Mouse (Mus musculus) myocyte (in vitro differentiated cells): Measurements from ENCODE around the gene Cst11.

Experiments
- E2F4 ChIP-seq: IDR thresholded peaks from one replicate; pipeline ENCODE4 v1.6.1; 2011; ENCODE audit warnings: mild to moderate bottlenecking, control low read depth, moderate library complexity; ENCODE audit not compliant: insufficient read depth
- POLR2A ChIP-seq: IDR thresholded peaks from one replicate; pipeline ENCODE4 v1.6.1; 2011; ENCODE audit warnings: low read depth, mild to moderate bottlenecking, control low read depth, moderate library complexity; ENCODE audit not compliant: insufficient read length
- USF1 ChIP-seq: IDR thresholded peaks from one replicate; pipeline ENCODE4 v1.6.1; 2011; ENCODE audit warnings: low read depth, mild to moderate bottlenecking, control low read depth, moderate library complexity

- peak; percentile 100 for TF ChIP-seq POLR2A
- TF ChIP-seq E2F4: no peak
- TF ChIP-seq USF1: no peak
These were observed 38.8 kb downstream of the Cst11 start, which contains the start of gene Napb for GRCm38 (mm10) chr2:148732327-148733000.
